Mouse (Mus musculus): ENCODE data around the gene Ddb1. TPM values are rescaled to one million over a fixed set of nuclear protein-coding genes. Genes with fewer than 3 reads are reported as not detected.
A peak's percentile ranks its signal among the peaks of the same experiment; 100 is the strongest.

The Ddb1 gene
- total and polyA plus RNA-seq, 3 experiments = 299 to 406 (median 319) TPM

- DNase-seq (ENCODE audit: extremely low read depth) = no peak
- Histone ChIP-seq H3K4me3 (replicated peaks in 1 of 3; ENCODE audit: low read depth in 2 of 3, low read length in 2 of 3, poor library complexity in 1 of 3) (no peak overlapping the region), H3K9me3 (replicated peaks; ENCODE audit: low read length) (no peaks in the 10 kb centered on the region), H3K9ac (ENCODE audit: insufficient read depth, low read depth) (no peak overlapping the region), H3K4me1 (ENCODE audit: control insufficient read depth in 1 of 2, insufficient read depth in 2 of 2) (peaks cover 0 to 13% of the 10 kb centered on the region in 2 experiments; a peak in 3 of 4 replicates), H3K4me2 (ENCODE audit: insufficient read depth, low read depth, poor library complexity, severe bottlenecking) (no peak overlapping the region), H3K79me2 (replicated peaks; ENCODE audit: control insufficient read depth, extremely low read depth, insufficient read depth, poor library complexity, severe bottlenecking) (no peaks in the 10 kb centered on the region), H3K36me3 (replicated peaks in 1 of 2; ENCODE audit: control insufficient read depth in 1 of 2, insufficient read depth in 1 of 2, low read length in 1 of 2) (peaks cover 0 to 18% of the 10 kb centered on the region in 2 experiments), H3K27me3 (replicated peaks) (no peaks in the 10 kb centered on the region), H3K27ac (ENCODE audit: insufficient read depth, low read depth) (no peak overlapping the region)
- dilution Hi-C loops (cut with MboI; ENCODE audit: extremely low pct_ligation_motif_present, extremely low pct_unique_long_range_greater_than_20kb, low sequenced_read_pairs) (no loop called here), in situ Hi-C loops (cut with MboI; ENCODE audit: low pct_ligation_motif_present, low pct_unique_long_range_greater_than_20kb, low sequenced_read_pairs) (no loop called here)
- TF ChIP-seq ETS1 (conservative IDR thresholded peaks at IDR 0.05; ENCODE audit: low read depth, low read length) (no peak), USF1 (IDR thresholded peaks at IDR 0.05; ENCODE audit: low read depth, low read length) (no peak), TCF12 (IDR thresholded peaks at IDR 0.05; ENCODE audit: low read depth, low read length) (no peak), ZC3H11A (IDR thresholded peaks at IDR 0.05; ENCODE audit: low read depth, low read length) (no peak), SMC3 (IDR thresholded peaks at IDR 0.05; ENCODE audit: low read depth, low read length) (no peak), BHLHE40 (IDR thresholded peaks at IDR 0.05; ENCODE audit: low read depth, low read length) (no peak), RCOR1 (conservative IDR thresholded peaks at IDR 0.05; ENCODE audit: low read depth, low read length) (no peak), RAD21 (IDR thresholded peaks at IDR 0.05; ENCODE audit: low read depth, low read length) (no peak), MXI1 (IDR thresholded peaks at IDR 0.05; ENCODE audit: low read depth, low read length) (no peak), TBP (conservative IDR thresholded peaks at IDR 0.05; ENCODE audit: low read depth, low read length) (no peak), CHD2 (IDR thresholded peaks at IDR 0.05; ENCODE audit: low read length) (no peak), MYC (IDR thresholded peaks at IDR 0.05; ENCODE audit: low read depth, low read length) (no peak), CHD1 (IDR thresholded peaks at IDR 0.05; ENCODE audit: low read depth, low read length) (no peak), MEF2A (IDR thresholded peaks at IDR 0.05; ENCODE audit: borderline replicate concordance, low read depth, low read length) (no peak), MAX (IDR thresholded peaks at IDR 0.05; ENCODE audit: low read length) (no peak), SIN3A (IDR thresholded peaks at IDR 0.05; ENCODE audit: low read length) (no peak), POLR2A (IDR thresholded peaks at IDR 0.05; ENCODE audit: low read depth, low read length) (no peak), ZKSCAN1 (IDR thresholded peaks at IDR 0.05; ENCODE audit: borderline replicate concordance, low read depth, low read length) (no peak), PAX5 (IDR thresholded peaks at IDR 0.05; ENCODE audit: low read length) (no peak), NRF1 (IDR thresholded peaks at IDR 0.05; ENCODE audit: low read depth, low read length) (no peak)
Measured at GRCm38 (mm10) chr19:10640589-10641378, 35.7 kb downstream of the Ddb1 start.

- peak; percentile 17 for DNase-seq (ENCODE audit: extremely low read depth)
- Histone ChIP-seq H3K27ac (ENCODE audit: insufficient read depth, low read depth) (no peak overlapping the region), H3K9ac (ENCODE audit: insufficient read depth, low read depth) (no peak overlapping the region), H3K79me2 (replicated peaks; ENCODE audit: control insufficient read depth, extremely low read depth, insufficient read depth, poor library complexity, severe bottlenecking) (no peaks in the 10 kb centered on the region), H3K36me3 (replicated peaks in 1 of 2; ENCODE audit: control insufficient read depth in 1 of 2, insufficient read depth in 1 of 2, low read length in 1 of 2) (peaks cover 0 to 12% of the 10 kb centered on the region in 2 experiments), H3K9me3 (replicated peaks; ENCODE audit: low read length) (no peaks in the 10 kb centered on the region), H3K27me3 (replicated peaks) (no peaks in the 10 kb centered on the region), H3K4me2 (ENCODE audit: insufficient read depth, low read depth, poor library complexity, severe bottlenecking) (no peak overlapping the region), H3K4me3 (replicated peaks in 1 of 3; ENCODE audit: low read depth in 2 of 3, low read length in 2 of 3, poor library complexity in 1 of 3) (no peak overlapping the region), H3K4me1 (ENCODE audit: control insufficient read depth in 1 of 2, insufficient read depth in 2 of 2) (peaks cover 2 to 15% of the 10 kb centered on the region in 2 experiments)
- in situ Hi-C loops (cut with MboI; ENCODE audit: low pct_ligation_motif_present, low pct_unique_long_range_greater_than_20kb, low sequenced_read_pairs) = no loop called here
- TF ChIP-seq MXI1 (IDR thresholded peaks at IDR 0.05; ENCODE audit: low read depth, low read length) (no peak), TCF12 (IDR thresholded peaks at IDR 0.05; ENCODE audit: low read depth, low read length) (no peak), ZNF384 (IDR thresholded peaks at IDR 0.05; ENCODE audit: low read depth, low read length) (no peak), JUN (IDR thresholded peaks at IDR 0.05; ENCODE audit: insufficient read depth, low read depth, low read length) (no peak), RAD21 (IDR thresholded peaks at IDR 0.05; ENCODE audit: low read depth, low read length) (no peak), MEF2A (IDR thresholded peaks at IDR 0.05; ENCODE audit: borderline replicate concordance, low read depth, low read length) (no peak), CHD2 (IDR thresholded peaks at IDR 0.05; ENCODE audit: low read length) (no peak), MAX (IDR thresholded peaks at IDR 0.05; ENCODE audit: low read length) (no peak), NELFE (IDR thresholded peaks at IDR 0.05; ENCODE audit: low read depth, low read length) (no peak), CTCF (conservative IDR thresholded peaks at IDR 0.05 in 1 of 2, IDR thresholded peaks at IDR 0.05 in 1 of 2; ENCODE audit: low read depth in 2 of 2, low read length in 2 of 2) (no peak), USF1 (IDR thresholded peaks at IDR 0.05; ENCODE audit: low read depth, low read length) (no peak), HCFC1 (IDR thresholded peaks at IDR 0.05; ENCODE audit: low read depth, low read length) (no peak), NRF1 (IDR thresholded peaks at IDR 0.05; ENCODE audit: low read depth, low read length) (no peak), ZKSCAN1 (IDR thresholded peaks at IDR 0.05; ENCODE audit: borderline replicate concordance, low read depth, low read length) (no peak), BHLHE40 (IDR thresholded peaks at IDR 0.05; ENCODE audit: low read depth, low read length) (no peak), JUND (conservative IDR thresholded peaks at IDR 0.05; ENCODE audit: low read depth, low read length) (no peak), MAFK (IDR thresholded peaks at IDR 0.05; ENCODE audit: insufficient replicate concordance, low read length) (no peak), CHD1 (IDR thresholded peaks at IDR 0.05; ENCODE audit: low read depth, low read length) (no peak)
- dilution Hi-C loops (cut with MboI; ENCODE audit: extremely low pct_ligation_motif_present, extremely low pct_unique_long_range_greater_than_20kb, low sequenced_read_pairs) = no loop called here
Measured at GRCm38 (mm10) chr19:10645616-10646015, 40.5 kb downstream of the Ddb1 start.

Data from CH12.LX (cell line).